Mouse (Mus musculus): Measurements from ENCODE around the gene Gm48552.

The Gm48552 gene

GRCm38 (mm10) chr10:81387716-81388115 is 1.1 kb upstream of the Gm48552 start:
- no peak for DNase-seq (ENCODE audit: low spot score)

GRCm38 (mm10) chr10:81389373-81389772 is 568 bp downstream of the Gm48552 start:
- DNase-seq (ENCODE audit: low spot score): no peak

DNA sequence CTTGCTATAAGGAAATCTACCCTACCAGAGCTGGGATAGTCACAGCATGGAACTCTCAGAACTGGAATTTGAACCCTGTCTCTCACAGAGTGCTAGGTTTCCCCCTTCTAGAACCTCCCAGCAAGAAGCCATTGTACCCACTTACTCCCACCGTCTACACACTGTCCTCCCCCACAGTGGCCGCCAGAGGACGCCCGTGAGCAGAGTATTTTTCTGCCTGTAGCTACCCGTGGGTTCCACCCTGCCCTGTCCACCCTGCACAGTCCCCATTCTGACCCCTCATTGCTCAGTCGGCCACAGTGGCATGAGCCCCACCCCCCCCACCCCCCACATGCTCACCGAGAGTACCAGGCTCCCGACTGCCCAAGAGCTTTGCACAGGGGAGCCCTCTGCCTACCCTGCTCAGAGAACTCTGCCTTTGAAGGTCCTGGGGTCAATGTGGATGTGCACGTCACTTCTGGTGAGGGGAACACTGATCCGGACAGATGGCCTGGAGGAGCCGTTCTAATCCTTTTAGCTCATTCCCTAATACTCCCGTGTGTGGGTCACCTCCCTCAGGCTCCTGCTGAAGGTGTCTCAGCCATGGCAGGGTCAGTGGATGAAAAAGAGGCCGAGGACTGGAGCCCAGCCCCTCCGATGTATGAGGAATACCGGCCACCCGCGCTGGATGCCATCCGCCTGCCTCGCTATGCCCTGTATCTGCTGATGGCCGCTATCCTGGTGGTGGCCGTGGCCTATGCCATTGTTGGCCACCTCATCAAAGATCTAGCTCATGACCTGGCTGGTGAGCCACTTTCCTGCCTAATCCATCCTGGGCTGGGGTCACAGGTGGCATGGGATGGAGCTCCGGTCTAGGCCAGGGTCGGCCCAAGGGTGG is 1.2 kb downstream of the Gm48552 start:
- DNase-seq (ENCODE audit: low spot score): peak; percentile 76

GRCm38 (mm10) chr10:81390678-81390965 is 1.8 kb downstream of the Gm48552 start:
- no peak for DNase-seq (ENCODE audit: low spot score)

DNA sequence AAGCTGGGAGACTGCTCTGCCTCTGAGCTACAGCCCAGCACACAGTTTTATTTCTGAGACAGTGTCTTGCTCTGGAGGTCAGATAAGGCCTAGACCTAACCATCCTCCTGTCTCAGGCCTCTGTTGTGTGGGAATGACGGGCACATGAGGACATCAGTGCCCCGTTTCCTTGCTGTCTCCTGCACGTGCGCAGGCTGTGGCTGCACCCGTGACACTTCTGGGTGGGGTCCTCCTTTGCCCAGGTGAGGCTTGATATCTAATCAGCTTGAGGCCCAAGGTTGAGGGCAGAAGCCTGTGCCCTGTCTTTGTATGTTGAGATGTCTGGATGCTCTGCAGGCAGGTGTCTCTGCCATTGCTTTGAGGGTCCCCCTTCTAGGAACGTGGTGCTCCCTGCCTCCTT is 3.5 kb downstream of the Gm48552 start:
- no peak for DNase-seq (ENCODE audit: low spot score)

DNA sequence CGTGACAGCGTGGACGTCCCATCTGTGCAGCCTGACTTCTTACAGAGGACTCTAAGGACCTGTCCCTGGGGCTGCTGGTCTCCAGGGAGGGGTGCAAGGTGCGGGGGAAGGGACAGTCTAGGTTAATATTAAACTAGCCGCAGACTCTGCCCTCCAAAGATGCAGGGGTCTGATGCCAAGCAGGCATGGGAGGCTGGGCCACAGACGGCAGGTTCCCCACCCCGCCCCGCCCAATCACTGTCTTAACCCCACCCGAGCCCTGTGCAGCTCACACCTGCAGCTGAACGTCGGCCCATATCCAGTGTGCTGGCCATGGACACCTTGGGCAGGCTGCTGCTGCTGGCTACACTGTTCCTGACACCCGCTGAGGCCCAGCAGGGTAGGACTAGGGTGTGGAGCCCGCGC is 4.0 kb downstream of the Gm48552 start, which contains the start of gene Smim24:
Gene Smim24 (plus strand): TSS at position 271 of the 405 bp plus-strand sequence.
- no peak for DNase-seq (ENCODE audit: low spot score)

DNA sequence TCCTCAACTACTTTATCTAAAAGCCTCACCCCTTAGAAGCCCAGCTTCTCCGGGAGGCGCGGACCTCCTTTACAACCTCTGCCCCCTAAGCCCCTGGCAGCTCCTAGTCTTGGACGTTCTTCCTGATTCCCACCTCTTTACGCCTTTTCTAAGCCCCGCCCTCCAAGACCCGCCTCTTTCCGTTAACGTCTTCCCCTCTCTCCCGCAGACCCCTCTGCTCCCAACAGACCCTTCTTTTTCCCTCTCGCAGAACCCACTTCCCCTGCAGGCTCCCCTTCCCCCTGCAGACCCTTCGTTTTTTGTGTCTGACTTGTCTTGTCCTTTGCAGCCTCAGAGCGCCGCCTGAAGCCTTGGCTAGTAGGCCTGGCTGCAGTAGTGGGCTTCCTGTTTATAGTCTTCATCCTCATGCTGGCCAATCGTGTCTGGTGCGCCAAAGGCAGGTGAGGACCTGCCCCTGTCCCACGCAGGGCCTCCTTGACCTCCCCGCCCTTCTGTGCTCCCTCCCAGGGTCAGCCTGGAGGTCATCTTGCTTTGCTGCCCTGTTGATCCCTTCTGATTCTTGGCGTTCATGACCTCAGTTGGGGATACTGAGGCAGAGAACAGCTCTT is 4.8 kb downstream of the Gm48552 start:
- DNase-seq (ENCODE audit: low spot score): no peak

DNA sequence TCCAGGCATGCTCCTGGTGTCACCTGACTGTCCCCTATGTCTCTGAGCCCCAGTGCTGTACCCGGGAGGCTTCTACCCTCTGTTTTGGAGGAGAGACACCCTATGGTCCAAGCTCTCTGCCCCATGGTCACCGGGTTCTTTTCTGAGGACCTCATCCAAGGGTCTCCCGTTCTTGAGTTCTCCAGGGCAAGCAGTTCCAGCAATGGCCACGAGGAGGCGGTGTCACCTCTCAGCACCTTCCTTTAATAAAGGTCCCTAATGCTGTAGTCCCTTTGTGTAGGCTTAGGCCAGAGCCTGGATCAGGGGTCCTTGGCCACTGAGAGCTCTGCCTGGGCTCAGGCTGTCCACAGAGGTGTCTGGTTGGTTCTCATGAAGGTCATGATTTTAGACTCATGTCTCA is 6.3 kb downstream of the Gm48552 start:
- DNase-seq (ENCODE audit: low spot score): peak; percentile 54

- no peak for DNase-seq (ENCODE audit: low spot score)
Observed at GRCm38 (mm10) chr10:81395865-81396264, 7.1 kb downstream of the Gm48552 start.

DNA sequence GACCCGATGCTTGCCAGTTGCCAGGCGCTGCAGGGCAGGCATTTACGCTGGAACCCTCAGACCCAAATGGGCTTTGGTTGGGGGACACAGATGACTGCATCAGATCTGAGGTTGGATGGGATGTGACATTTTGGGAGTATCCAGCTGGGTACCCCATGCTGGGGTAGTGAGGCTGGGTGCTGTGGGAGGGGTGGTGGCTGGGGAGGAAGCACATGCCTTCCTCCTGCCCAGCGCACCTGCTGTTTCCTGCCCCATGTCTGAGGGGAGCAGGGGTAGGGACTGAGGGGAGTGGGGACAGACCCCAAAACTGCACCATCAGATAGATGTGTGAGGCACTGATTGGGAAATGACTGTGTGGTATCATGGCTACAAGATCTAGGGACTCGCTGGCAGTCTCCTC is 7.9 kb downstream of the Gm48552 start:
- DNase-seq (ENCODE audit: low spot score): no peak

GRCm38 (mm10) chr10:81399296-81399695 is 10.5 kb downstream of the Gm48552 start:
- no peak for DNase-seq (ENCODE audit: low spot score)

GRCm38 (mm10) chr10:81399798-81400308 is 11.0 kb downstream of the Gm48552 start:
- no peak for DNase-seq (ENCODE audit: low spot score)

DNA sequence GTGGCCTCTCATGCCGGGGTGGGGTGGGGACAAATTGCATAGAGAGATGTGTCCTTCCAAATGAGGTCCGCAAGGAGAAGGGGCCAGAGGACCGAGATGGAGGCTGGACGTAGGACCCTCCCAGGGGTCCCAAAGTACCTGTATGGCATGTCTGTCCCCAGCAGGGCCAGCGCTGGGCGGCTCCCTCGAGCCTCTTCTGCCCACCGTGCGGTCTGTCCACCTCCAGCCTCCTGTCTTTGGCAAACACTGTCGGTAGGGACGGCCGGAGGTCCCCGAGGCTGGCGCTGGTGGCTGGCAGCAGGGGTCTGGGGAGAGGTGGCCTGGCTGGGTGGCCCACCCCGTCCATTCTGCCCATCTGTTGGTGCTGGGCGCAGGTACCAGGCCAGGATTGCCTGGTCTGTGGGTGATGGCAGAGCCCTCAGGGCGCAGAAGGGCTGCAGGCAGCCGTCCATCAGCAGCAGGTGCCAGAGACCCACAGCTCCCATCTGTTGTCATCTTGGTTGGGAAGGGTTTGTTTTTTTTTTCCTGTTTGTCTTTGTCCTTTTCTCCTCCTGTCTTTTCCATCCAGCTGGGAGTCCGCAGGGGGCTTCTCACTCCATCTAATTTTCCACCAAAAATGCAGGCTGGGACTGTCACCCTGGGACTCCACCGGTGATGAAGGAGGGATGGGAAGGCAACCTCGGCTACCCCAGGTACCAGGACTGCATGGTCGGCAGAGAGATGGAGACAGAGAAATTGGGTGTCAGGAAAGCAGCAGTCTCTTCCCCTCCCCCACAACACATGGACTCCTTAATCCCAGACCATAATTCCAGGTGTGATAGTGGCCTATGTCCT is 11.8 kb downstream of the Gm48552 start:
- DNase-seq (ENCODE audit: low spot score): no peak

DNA sequence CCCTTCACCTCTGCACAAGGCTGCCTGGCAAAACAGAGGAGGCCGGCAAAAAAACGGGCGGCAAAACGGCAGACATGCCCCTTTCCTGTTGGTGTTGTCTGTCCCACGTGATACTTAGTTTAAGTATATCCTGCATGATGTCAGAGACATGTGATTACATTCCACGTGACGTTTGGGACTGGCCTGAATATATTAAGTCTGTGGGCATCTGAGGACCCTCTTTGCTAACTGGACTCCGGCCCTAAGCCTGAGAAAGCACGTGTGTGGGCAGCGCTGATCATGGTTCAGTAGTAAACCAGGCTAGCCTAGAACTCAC is 12.4 kb downstream of the Gm48552 start:
- no peak for DNase-seq (ENCODE audit: low spot score)

DNA sequence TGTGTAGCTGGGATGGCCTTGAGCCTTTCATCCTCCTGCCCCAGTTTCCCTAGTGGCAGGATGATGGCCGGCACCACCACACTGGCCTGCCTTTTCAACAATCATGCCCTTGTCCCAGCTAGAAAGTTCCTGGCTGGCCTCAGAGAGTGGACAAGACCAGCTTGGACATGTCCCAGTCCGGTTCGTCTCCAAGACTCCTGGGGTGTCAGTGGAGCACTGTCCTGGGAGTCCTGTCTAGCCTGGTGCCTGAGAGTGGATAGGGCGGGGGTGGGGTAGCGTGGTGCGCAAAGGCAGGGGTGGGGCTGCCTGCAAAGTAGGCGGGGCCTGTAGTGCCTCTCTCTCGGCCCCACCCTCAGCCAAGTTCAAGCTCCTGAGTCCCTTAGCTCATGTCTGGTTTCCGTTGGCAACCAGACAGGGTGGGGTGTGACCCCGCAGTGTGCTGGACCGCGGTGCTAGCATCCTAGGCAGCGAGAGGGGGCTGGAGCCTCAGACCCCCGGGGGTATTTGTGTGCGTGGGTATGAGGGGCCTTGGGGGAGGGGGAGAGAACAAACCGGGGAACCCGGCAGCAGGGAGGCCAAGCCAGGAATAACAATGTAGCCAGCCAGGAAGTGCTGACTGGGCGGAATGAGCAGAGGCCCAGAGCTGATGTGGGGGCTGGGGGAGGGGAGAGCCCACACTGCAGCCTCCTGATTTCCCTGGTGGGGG is 12.9 kb downstream of the Gm48552 start:
- peak; percentile 84 for DNase-seq (ENCODE audit: low spot score)

DNA sequence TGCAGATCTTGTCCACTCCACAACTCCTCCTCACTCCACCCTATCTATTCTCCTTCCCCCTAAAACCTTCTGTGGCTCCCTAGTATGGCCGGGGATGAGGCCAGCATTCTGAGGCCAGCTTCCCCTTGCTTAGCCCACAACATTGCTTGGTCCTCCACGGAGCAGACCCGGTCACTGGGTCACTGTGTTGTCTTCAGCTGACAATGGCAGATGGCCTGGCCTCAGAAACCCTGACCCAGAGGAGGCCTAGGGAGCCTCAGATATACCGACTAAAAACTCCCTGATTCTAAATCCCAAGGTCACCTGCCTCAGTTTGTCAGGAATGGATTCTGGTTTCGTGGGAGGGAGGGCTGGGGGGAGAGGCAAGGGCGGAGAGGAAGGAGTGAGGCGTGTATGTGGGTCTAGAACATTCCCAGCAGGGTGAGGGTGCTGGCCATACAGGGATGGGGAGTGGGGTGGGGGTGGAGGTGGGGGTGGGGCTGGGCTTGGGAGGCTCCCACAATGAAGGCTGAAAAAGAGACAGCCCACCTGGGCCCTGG is 13.5 kb downstream of the Gm48552 start:
- no peak for DNase-seq (ENCODE audit: low spot score)

GRCm38 (mm10) chr10:81403511-81403910 is 14.7 kb downstream of the Gm48552 start:
- DNase-seq (ENCODE audit: low spot score): no peak

DNA sequence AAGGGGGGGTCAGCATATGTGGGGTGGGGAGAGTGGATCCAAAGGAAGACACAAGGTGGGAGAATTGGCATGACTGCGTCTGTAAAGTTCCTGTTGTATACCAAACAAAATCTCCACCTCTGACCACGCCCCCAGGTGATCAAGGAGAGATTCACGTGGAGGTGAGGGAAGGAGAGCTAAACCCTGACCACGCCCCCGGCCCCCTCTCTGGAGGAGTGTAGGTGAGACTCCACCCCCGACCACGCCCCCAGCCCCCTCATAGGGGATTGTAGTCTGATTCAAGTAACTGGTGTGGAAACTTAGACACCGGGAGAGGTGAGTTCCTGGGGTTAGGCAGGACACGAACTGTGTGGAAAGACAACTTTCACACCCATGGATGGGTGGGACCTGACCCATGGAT is 15.3 kb downstream of the Gm48552 start:
- no peak for DNase-seq (ENCODE audit: low spot score)

DNA sequence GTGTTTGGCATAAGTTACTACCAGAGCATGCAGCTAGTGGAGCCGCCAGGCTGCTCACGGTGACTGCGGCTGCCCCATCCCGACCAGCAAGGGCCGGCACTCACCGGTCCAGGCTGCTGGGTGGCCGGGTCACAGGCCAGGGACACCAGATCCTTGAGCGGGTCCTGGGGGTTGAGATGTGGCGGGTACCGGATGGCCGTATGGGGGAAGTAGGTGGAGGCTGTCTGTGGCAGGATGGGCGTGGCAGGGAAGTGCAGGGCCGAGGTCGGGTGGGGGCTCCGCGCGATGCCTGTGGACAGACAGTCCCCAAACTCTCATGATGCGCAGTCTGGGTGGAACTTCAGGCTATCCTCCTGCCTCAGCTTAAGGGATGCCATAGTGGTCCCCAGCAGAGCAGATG is 15.9 kb downstream of the Gm48552 start:
- DNase-seq (ENCODE audit: low spot score): no peak

DNA sequence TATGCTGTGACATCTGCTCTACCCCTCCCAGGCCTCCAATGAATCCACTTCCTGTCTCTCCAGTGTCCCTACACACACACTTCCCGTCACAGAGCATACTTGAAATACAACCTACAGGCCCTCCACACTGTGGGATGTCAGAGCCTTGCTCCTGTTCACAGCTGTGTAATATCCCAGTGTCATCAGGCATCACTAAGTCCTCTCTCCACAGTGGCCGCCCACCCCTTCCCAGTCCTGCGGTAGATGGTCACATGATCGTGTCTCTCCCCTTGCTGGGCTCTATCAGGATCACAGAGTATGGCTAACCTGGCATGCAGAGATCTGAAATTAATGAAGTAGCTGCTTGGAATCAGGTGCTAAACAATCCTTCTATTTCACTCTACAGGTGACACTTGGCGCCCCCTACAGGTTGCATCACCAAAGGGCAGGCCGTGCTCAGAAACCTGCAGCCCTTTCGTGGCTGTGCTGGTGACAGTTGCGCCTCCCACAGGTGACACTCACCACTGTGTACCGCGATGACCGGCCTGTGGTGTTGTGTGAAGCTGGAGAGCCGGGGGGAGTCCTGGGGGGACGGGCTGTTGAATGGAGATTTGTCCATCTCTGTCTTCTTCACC is 16.9 kb downstream of the Gm48552 start:
- DNase-seq (ENCODE audit: low spot score): no peak
